Mouse (Mus musculus) ES-Bruce4 (cell line): Measurements from ENCODE around the gene Cfap70. TPM values are rescaled to one million over a fixed set of nuclear protein-coding genes. Genes with fewer than 3 reads are reported as not detected.

Experiments used
- H3K27ac ChIP-seq: 2 replicates; pipeline ENCODE4 v1.5.1; 2012; ENCODE audit warnings: low read length, inconsistent platforms; ENCODE audit not compliant: insufficient read depth
- H3K27me3 ChIP-seq: 2 replicates; pipeline ENCODE4 v1.6.1; 2012; ENCODE audit warnings: mild to moderate bottlenecking, low read length, inconsistent platforms; ENCODE audit not compliant: control insufficient read depth, poor library complexity, insufficient read depth, severe bottlenecking
- H3K36me3 ChIP-seq: 2 replicates; pipeline ENCODE4 v1.6.1; 2012; ENCODE audit warnings: inconsistent platforms, mild to moderate bottlenecking, low read length, moderate library complexity; ENCODE audit not compliant: control insufficient read depth, poor library complexity, insufficient read depth, severe bottlenecking
- H3K4me1 ChIP-seq: one replicate; pipeline ENCODE4 v1.8.1; 2011; ENCODE audit warnings: low read length; ENCODE audit not compliant: control insufficient read depth, insufficient read depth
- H3K4me3 ChIP-seq: 2 replicates; pipeline ENCODE4 v1.5.1; 2011; ENCODE audit warnings: low read depth, mild to moderate bottlenecking, low read length
- H3K9ac ChIP-seq: 2 replicates; pipeline ENCODE4 v1.6.1; 2012; ENCODE audit warnings: low read depth, mild to moderate bottlenecking, inconsistent platforms; ENCODE audit not compliant: poor library complexity, severe bottlenecking
- H3K9me3 ChIP-seq: replicated peaks from 2 replicates; pipeline ENCODE4 v1.6.1; 2012; ENCODE audit warnings: mild to moderate bottlenecking, low read length, inconsistent platforms; ENCODE audit not compliant: control insufficient read depth, poor library complexity, insufficient read depth, severe bottlenecking
- CTCF ChIP-seq: IDR thresholded peaks from one replicate; pipeline ENCODE4 v1.8.1; 2011; ENCODE audit warnings: low read depth, low read length
- EP300 ChIP-seq: IDR thresholded peaks from 2 replicates; pipeline ENCODE4 v1.6.1; 2011; ENCODE audit warnings: low read depth, low read length; ENCODE audit not compliant: insufficient read depth
- POLR2A ChIP-seq: IDR thresholded peaks from one replicate; pipeline ENCODE4 v1.8.1; 2011; ENCODE audit warnings: low read length; ENCODE audit not compliant: insufficient read depth
- polyA plus RNA-seq: library from polyadenylated mRNA; stranded (reverse); fragments of >200 nt; gene quantifications from 2 replicates; pipeline ENCODE4 v1.2.4, GENCODE M21; 2011; ENCODE audit warnings: low read depth; ENCODE audit not compliant: missing spikeins, insufficient read depth, insufficient read length

Cfap70 gene
- polyA plus RNA-seq, 1 experiment = 2.1 TPM

GRCm38 (mm10) chr14:20400071-20400470 lies 52.0 kb downstream of the Cfap70 start:
- TF ChIP-seq POLR2A (no peak), CTCF (peak; percentile 79)
- H3K36me3 ChIP-seq = no peaks in the 10 kb centered on the region
- H3K27me3 ChIP-seq = no peaks in the 10 kb centered on the region
- H3K27ac ChIP-seq = no peak overlapping the region
- H3K9me3 ChIP-seq = no peaks in the 10 kb centered on the region
- no peak overlapping the region for H3K9ac ChIP-seq
- peaks cover 2% of the 10 kb centered on the region for H3K4me1 ChIP-seq
- no peak overlapping the region for H3K4me3 ChIP-seq

GRCm38 (mm10) chr14:20398864-20399263 lies 53.2 kb downstream of the Cfap70 start:
- H3K4me3 ChIP-seq = no peak overlapping the region
- no peaks in the 10 kb centered on the region for H3K9me3 ChIP-seq
- no peak overlapping the region for H3K27ac ChIP-seq
- no peaks in the 10 kb centered on the region for H3K36me3 ChIP-seq
- no peaks in the 10 kb centered on the region for H3K27me3 ChIP-seq
- H3K4me1 ChIP-seq = peaks cover 2% of the 10 kb centered on the region
- peak; percentile 59 for TF ChIP-seq CTCF
- no peak for TF ChIP-seq EP300
- H3K9ac ChIP-seq = no peak overlapping the region

- H3K4me3 ChIP-seq = no peak overlapping the region
Observed at GRCm38 (mm10) chr14:20397220-20397619, 54.8 kb downstream of the Cfap70 start.

GRCm38 (mm10) chr14:20393205-20393913 lies 58.7 kb downstream of the Cfap70 start, which contains the start of gene Mrps16:
Mrps16 (minus strand) TSS chr14:20393634.
- no peaks in the 10 kb centered on the region for H3K27me3 ChIP-seq
- peak within 1 kb of the TSS; percentile 71; the same call in 1 of the 2 replicates for H3K27ac ChIP-seq
- peak within 1 kb of the TSS; percentile 68 for H3K9ac ChIP-seq
- peaks cover 17% of the 10 kb centered on the region for H3K36me3 ChIP-seq
- peaks cover 2% of the 10 kb centered on the region for H3K4me1 ChIP-seq
- peak within 1 kb of the TSS; percentile 94 for H3K4me3 ChIP-seq
- TF ChIP-seq EP300 (no peak), CTCF (peak; percentile 79), POLR2A (peak; percentile 27)
- no peaks in the 10 kb centered on the region for H3K9me3 ChIP-seq

More at GRCm38 (mm10) chr14:20397220-20397619, 54.8 kb downstream of the Cfap70 start:
- H3K27me3 ChIP-seq = no peaks in the 10 kb centered on the region
- H3K9me3 ChIP-seq = no peaks in the 10 kb centered on the region
- no peak for TF ChIP-seq EP300
- TF ChIP-seq CTCF = no peak
- no peak for TF ChIP-seq POLR2A
- no peak overlapping the region for H3K9ac ChIP-seq
- H3K4me1 ChIP-seq = peaks cover 2% of the 10 kb centered on the region
- H3K36me3 ChIP-seq = no peaks in the 10 kb centered on the region
- no peak overlapping the region for H3K27ac ChIP-seq

- H3K4me1 ChIP-seq = no peaks in the 10 kb centered on the region
- no peaks in the 10 kb centered on the region for H3K27me3 ChIP-seq
- H3K27ac ChIP-seq = no peak overlapping the region
- peaks cover 21% of the 10 kb centered on the region for H3K36me3 ChIP-seq
- no peaks in the 10 kb centered on the region for H3K9me3 ChIP-seq
- TF ChIP-seq CTCF (no peak), EP300 (no peak), POLR2A (no peak)
- H3K4me3 ChIP-seq = peak overlapping the region; percentile 46; the same call in 1 of the 2 replicates
- H3K9ac ChIP-seq = peak overlapping the region; percentile 68
Observed at GRCm38 (mm10) chr14:20392326-20392725, 59.7 kb downstream of the Cfap70 start.

GRCm38 (mm10) chr14:20389446-20390079 lies 62.5 kb downstream of the Cfap70 start:
- TF ChIP-seq POLR2A = no peak
- TF ChIP-seq CTCF = no peak
- TF ChIP-seq EP300 = no peak
- no peaks in the 10 kb centered on the region for H3K27me3 ChIP-seq
- H3K9me3 ChIP-seq = no peaks in the 10 kb centered on the region
- H3K9ac ChIP-seq = 0 out of 2 replicates have a peak overlapping the region, but pooled peaks have one; percentile 79
- no peak overlapping the region for H3K27ac ChIP-seq
- peaks cover 41% of the 10 kb centered on the region for H3K36me3 ChIP-seq
- peak overlapping the region; percentile 92 for H3K4me3 ChIP-seq
- no peaks in the 10 kb centered on the region for H3K4me1 ChIP-seq
